Mouse (Mus musculus): ENCODE measurements around the gene Hist1h4a. TPM values are rescaled to one million over a fixed set of nuclear protein-coding genes. Genes with fewer than 3 reads are reported as not detected.
"Not testable (repeated sequence)": the region's sequence is repeated elsewhere in the genome, so short reads cannot be mapped to it uniquely, and the experiment has no call there.

Gene Hist1h4a
- polyA plus RNA-seq (2014; fragmentation: Nextera tagmentation; extraction: Ambion mirVana): 0.55 TPM in 1 of 2 replicates, not detected in the other

GRCm38 (mm10) chr13:23760972-23761864 lies at the start of gene Hist1h4a:
Gene Hist1h4a, minus strand, starts transcription at chr13:23761230.
- peak; percentile 86 for ATAC-seq (ENCODE audit: low FRiP score)
- Histone ChIP-seq H3K4me2 (replicated peaks) (peak within 1 kb of the TSS; percentile 90), H3K27me3 (ENCODE audit: control insufficient read depth, insufficient read depth, low read length) (no peaks in the 10 kb centered on the region), H3K4me1 (replicated peaks; ENCODE audit: control insufficient read depth, insufficient read depth, low read length) (peaks cover 31% of the 10 kb centered on the region), H3K4me3 (replicated peaks; ENCODE audit: low read length) (peak within 1 kb of the TSS; percentile 49), H3K27ac (peak within 1 kb of the TSS; percentile 87), H3K9me3 (ENCODE audit: control insufficient read depth, low read length) (no peaks in the 10 kb centered on the region), H3K9ac (peak within 1 kb of the TSS; percentile 58), H3K36me3 (replicated peaks; ENCODE audit: control insufficient read depth, insufficient read depth) (no peaks in the 10 kb centered on the region)
- DNase-seq (ENCODE audit: low spot score): peak; percentile 100
- WGBS: under 1% methylated on average over 63 of the region's 72 CpGs

- H3K27ac ChIP-seq: no peak within 1 kb of the TSS
- DNase-seq (ENCODE audit: low spot score) (no peak), ATAC-seq (ENCODE audit: low FRiP score) (no peak)
- no peak within 1 kb of the TSS for H3K4me3 ChIP-seq (replicated peaks; ENCODE audit: low read length)
- no peak within 1 kb of the TSS for H3K4me2 ChIP-seq (replicated peaks)
- H3K9ac ChIP-seq: no peak within 1 kb of the TSS
- no peaks in the 10 kb centered on the region for H3K4me1 ChIP-seq (replicated peaks; ENCODE audit: control insufficient read depth, insufficient read depth, low read length)
- WGBS: 88% methylated on average over 15 of the region's 15 CpGs
- H3K36me3 ChIP-seq (replicated peaks; ENCODE audit: control insufficient read depth, insufficient read depth): no peaks in the 10 kb centered on the region
- no peaks in the 10 kb centered on the region for H3K27me3 ChIP-seq (ENCODE audit: control insufficient read depth, insufficient read depth, low read length)
- H3K9me3 ChIP-seq (ENCODE audit: control insufficient read depth, low read length): no peaks in the 10 kb centered on the region
Observed at GRCm38 (mm10) chr13:23806422-23807052, 45.5 kb upstream of the Hist1h4a start, which contains the start of gene Slc17a2. Gene Slc17a2, plus strand, starts transcription at chr13:23806993.

- no peak overlapping the region for H3K9ac ChIP-seq
- H3K36me3 ChIP-seq (replicated peaks; ENCODE audit: control insufficient read depth, insufficient read depth): no peaks in the 10 kb centered on the region
- no peak for ATAC-seq (ENCODE audit: low FRiP score)
- no peak overlapping the region for H3K4me3 ChIP-seq (replicated peaks; ENCODE audit: low read length)
- H3K27me3 ChIP-seq (ENCODE audit: control insufficient read depth, insufficient read depth, low read length): no peaks in the 10 kb centered on the region
- no peak overlapping the region for H3K27ac ChIP-seq
- H3K4me2 ChIP-seq (replicated peaks): no peak overlapping the region
- no peaks in the 10 kb centered on the region for H3K4me1 ChIP-seq (replicated peaks; ENCODE audit: control insufficient read depth, insufficient read depth, low read length)
- no peaks in the 10 kb centered on the region for H3K9me3 ChIP-seq (ENCODE audit: control insufficient read depth, low read length)
- DNase-seq (ENCODE audit: low spot score): no peak
- 92% methylated on average over 2 of the region's 2 CpGs for WGBS
Observed at GRCm38 (mm10) chr13:23804532-23804931, 43.5 kb upstream of the Hist1h4a start.

GRCm38 (mm10) chr13:23799405-23799804 lies 38.4 kb upstream of the Hist1h4a start:
- H3K9me3 ChIP-seq (ENCODE audit: control insufficient read depth, low read length): no peaks in the 10 kb centered on the region
- no peaks in the 10 kb centered on the region for H3K36me3 ChIP-seq (replicated peaks; ENCODE audit: control insufficient read depth, insufficient read depth)
- WGBS: 88% methylated on average over 5 of the region's 5 CpGs
- H3K27ac ChIP-seq: no peak overlapping the region
- ATAC-seq (ENCODE audit: low FRiP score): no peak
- H3K4me1 ChIP-seq (replicated peaks; ENCODE audit: control insufficient read depth, insufficient read depth, low read length): no peaks in the 10 kb centered on the region
- H3K4me3 ChIP-seq (replicated peaks; ENCODE audit: low read length): no peak overlapping the region
- no peak for DNase-seq (ENCODE audit: low spot score)
- no peak overlapping the region for H3K9ac ChIP-seq
- H3K4me2 ChIP-seq (replicated peaks): no peak overlapping the region
- no peaks in the 10 kb centered on the region for H3K27me3 ChIP-seq (ENCODE audit: control insufficient read depth, insufficient read depth, low read length)

GRCm38 (mm10) chr13:23792520-23792919 lies 31.5 kb upstream of the Hist1h4a start:
- H3K4me2 ChIP-seq (replicated peaks): no peak overlapping the region
- no peak overlapping the region for H3K9ac ChIP-seq
- ATAC-seq (ENCODE audit: low FRiP score) (peak; percentile 65; the same call in 1 of the 2 replicates), DNase-seq (ENCODE audit: low spot score) (peak; percentile 88)
- no peaks in the 10 kb centered on the region for H3K9me3 ChIP-seq (ENCODE audit: control insufficient read depth, low read length)
- H3K27me3 ChIP-seq (ENCODE audit: control insufficient read depth, insufficient read depth, low read length): no peaks in the 10 kb centered on the region
- H3K4me3 ChIP-seq (replicated peaks; ENCODE audit: low read length): no peak overlapping the region
- no peaks in the 10 kb centered on the region for H3K36me3 ChIP-seq (replicated peaks; ENCODE audit: control insufficient read depth, insufficient read depth)
- H3K4me1 ChIP-seq (replicated peaks; ENCODE audit: control insufficient read depth, insufficient read depth, low read length): no peaks in the 10 kb centered on the region
- 54% methylated on average over 2 of the region's 2 CpGs for WGBS
- H3K27ac ChIP-seq: no peak overlapping the region

GRCm38 (mm10) chr13:23779025-23779424 lies 18.0 kb upstream of the Hist1h4a start:
- H3K4me2 ChIP-seq (replicated peaks): no peak overlapping the region
- H3K27ac ChIP-seq: no peak overlapping the region
- no peak overlapping the region for H3K4me3 ChIP-seq (replicated peaks; ENCODE audit: low read length)
- no peaks in the 10 kb centered on the region for H3K36me3 ChIP-seq (replicated peaks; ENCODE audit: control insufficient read depth, insufficient read depth)
- H3K27me3 ChIP-seq (ENCODE audit: control insufficient read depth, insufficient read depth, low read length): no peaks in the 10 kb centered on the region
- WGBS: 88% methylated on average over 4 of the region's 4 CpGs
- DNase-seq (ENCODE audit: low spot score) (no peak), ATAC-seq (ENCODE audit: low FRiP score) (no peak)
- H3K9ac ChIP-seq: no peak overlapping the region
- H3K4me1 ChIP-seq (replicated peaks; ENCODE audit: control insufficient read depth, insufficient read depth, low read length): no peaks in the 10 kb centered on the region
- no peaks in the 10 kb centered on the region for H3K9me3 ChIP-seq (ENCODE audit: control insufficient read depth, low read length)

- ATAC-seq (ENCODE audit: low FRiP score) (no peak), DNase-seq (ENCODE audit: low spot score) (no peak)
- Histone ChIP-seq H3K27me3 (ENCODE audit: control insufficient read depth, insufficient read depth, low read length) (no peaks in the 10 kb centered on the region), H3K36me3 (replicated peaks; ENCODE audit: control insufficient read depth, insufficient read depth) (no peaks in the 10 kb centered on the region), H3K9me3 (ENCODE audit: control insufficient read depth, low read length) (no peaks in the 10 kb centered on the region), H3K9ac (no peak overlapping the region), H3K4me1 (replicated peaks; ENCODE audit: control insufficient read depth, insufficient read depth, low read length) (no peaks in the 10 kb centered on the region), H3K27ac (no peak overlapping the region), H3K4me3 (replicated peaks; ENCODE audit: low read length) (no peak overlapping the region), H3K4me2 (replicated peaks) (no peak overlapping the region)
- WGBS: 94% methylated on average over 7 of the region's 7 CpGs
Observed at GRCm38 (mm10) chr13:23778339-23778738, 17.3 kb upstream of the Hist1h4a start.

- peak overlapping the region; percentile 31 for H3K4me2 ChIP-seq (replicated peaks)
- no peak overlapping the region for H3K27ac ChIP-seq
- H3K9ac ChIP-seq: no peak overlapping the region
- no peaks in the 10 kb centered on the region for H3K27me3 ChIP-seq (ENCODE audit: control insufficient read depth, insufficient read depth, low read length)
- 23% methylated on average over 21 of the region's 21 CpGs for WGBS
- H3K36me3 ChIP-seq (replicated peaks; ENCODE audit: control insufficient read depth, insufficient read depth): no peaks in the 10 kb centered on the region
- DNase-seq (ENCODE audit: low spot score) (peak; percentile 42), ATAC-seq (ENCODE audit: low FRiP score) (peak; percentile 87)
- no peaks in the 10 kb centered on the region for H3K9me3 ChIP-seq (ENCODE audit: control insufficient read depth, low read length)
- no peak overlapping the region for H3K4me3 ChIP-seq (replicated peaks; ENCODE audit: low read length)
- no peaks in the 10 kb centered on the region; the same call in 1 of the 2 replicates for H3K4me1 ChIP-seq (replicated peaks; ENCODE audit: control insufficient read depth, insufficient read depth, low read length)
Observed at GRCm38 (mm10) chr13:23772561-23773313, 11.7 kb upstream of the Hist1h4a start.

- not testable (repeated sequence) for DNase-seq (ENCODE audit: low spot score); ATAC-seq (ENCODE audit: low FRiP score); H3K9ac ChIP-seq; H3K36me3 ChIP-seq (replicated peaks; ENCODE audit: control insufficient read depth, insufficient read depth); H3K9me3 ChIP-seq (ENCODE audit: control insufficient read depth, low read length); H3K4me1 ChIP-seq (replicated peaks; ENCODE audit: control insufficient read depth, insufficient read depth, low read length); H3K4me3 ChIP-seq (replicated peaks; ENCODE audit: low read length); H3K27me3 ChIP-seq (ENCODE audit: control insufficient read depth, insufficient read depth, low read length); H3K27ac ChIP-seq; H3K4me2 ChIP-seq (replicated peaks)
- WGBS: 89% methylated on average over 2 of the region's 2 CpGs
Observed at GRCm38 (mm10) chr13:23769613-23770012, 8.6 kb upstream of the Hist1h4a start, which contains the start of gene Trim38. Gene Trim38, plus strand, starts transcription at chr13:23769913.

All from hindbrain, embryonic 14.5 days (tissue).